Mouse (Mus musculus) left cerebral cortex, adult 11 months (tissue): ENCODE measurements around the gene Pygb.

Experiments used
- DNase-seq: peaks from one replicate; pipeline ENCODE4 v3.0.0; 2022; ENCODE audit warnings: low spot score

The Pygb gene

GRCm38 (mm10) chr2:150793320-150793719 lies 6.8 kb downstream of the Pygb start:
- no peak for DNase-seq

GRCm38 (mm10) chr2:150798084-150798483 lies 11.5 kb downstream of the Pygb start:
- no peak for DNase-seq

- no peak for DNase-seq
Observed at GRCm38 (mm10) chr2:150800616-150801015, 14.1 kb downstream of the Pygb start.

GRCm38 (mm10) chr2:150803035-150803434 lies 16.5 kb downstream of the Pygb start:
- DNase-seq, result no peak

- no peak for DNase-seq
Observed at GRCm38 (mm10) chr2:150808381-150808780, 21.8 kb downstream of the Pygb start.

GRCm38 (mm10) chr2:150808812-150809211 lies 22.3 kb downstream of the Pygb start:
- DNase-seq, result no peak

- no peak for DNase-seq
Observed at GRCm38 (mm10) chr2:150810603-150811002, 24.1 kb downstream of the Pygb start.

GRCm38 (mm10) chr2:150812816-150813215 lies 26.3 kb downstream of the Pygb start:
- no peak for DNase-seq

- no peak for DNase-seq
Observed at GRCm38 (mm10) chr2:150816676-150817402, 30.3 kb downstream of the Pygb start.

- no peak for DNase-seq
Observed at GRCm38 (mm10) chr2:150818742-150819141, 32.2 kb downstream of the Pygb start.

GRCm38 (mm10) chr2:150820720-150821119 lies 34.2 kb downstream of the Pygb start:
- DNase-seq, result no peak

GRCm38 (mm10) chr2:150822987-150823386 lies 36.5 kb downstream of the Pygb start:
- DNase-seq, result no peak

- no peak for DNase-seq
Observed at GRCm38 (mm10) chr2:150826426-150826825, 39.9 kb downstream of the Pygb start.

GRCm38 (mm10) chr2:150828164-150828563 lies 41.6 kb downstream of the Pygb start:
- DNase-seq, result no peak

GRCm38 (mm10) chr2:150828654-150829053 lies 42.1 kb downstream of the Pygb start:
- DNase-seq, result no peak

GRCm38 (mm10) chr2:150830011-150830410 lies 43.5 kb downstream of the Pygb start:
- no peak for DNase-seq

- DNase-seq, result no peak
Observed at GRCm38 (mm10) chr2:150830911-150831441, 44.4 kb downstream of the Pygb start.

- no peak for DNase-seq
Observed at GRCm38 (mm10) chr2:150832029-150832428, 45.5 kb downstream of the Pygb start.

GRCm38 (mm10) chr2:150834616-150835015 lies 48.1 kb downstream of the Pygb start:
- DNase-seq, result no peak

GRCm38 (mm10) chr2:150835975-150836374 lies 49.4 kb downstream of the Pygb start:
- DNase-seq, result no peak

- DNase-seq, result peak; percentile 40
Observed at GRCm38 (mm10) chr2:150836906-150837305, 50.4 kb downstream of the Pygb start.

- DNase-seq, result no peak
Observed at GRCm38 (mm10) chr2:150837781-150838180, 51.2 kb downstream of the Pygb start.

- DNase-seq, result no peak
Observed at GRCm38 (mm10) chr2:150839686-150840471, 53.3 kb downstream of the Pygb start.
